9 mouse cellular contexts compared by ENCODE assay signal in the genomic region with DNA sequence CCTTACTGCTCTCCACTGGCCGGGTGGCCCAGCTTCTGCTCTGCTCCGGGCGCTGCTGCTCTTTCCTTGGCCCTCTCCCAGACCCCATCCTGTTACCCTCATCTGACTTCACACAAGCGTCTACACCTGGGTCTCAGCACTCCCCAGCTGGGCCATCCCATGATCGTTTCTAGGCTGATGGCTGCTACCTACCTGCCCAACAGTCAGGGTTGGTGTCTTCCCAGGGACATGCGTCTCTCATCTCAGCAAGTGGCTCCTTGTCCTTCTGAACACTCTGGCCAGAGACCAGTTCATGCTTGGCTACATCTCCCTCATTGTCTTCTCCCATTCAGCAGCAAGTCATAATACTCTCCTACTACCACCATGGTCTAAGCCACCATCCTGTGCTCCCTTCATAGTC. TPM values are rescaled to one million over a fixed set of nuclear protein-coding genes. Genes with fewer than 3 reads are reported as not detected.
DNase-seq lines count a peak whose midpoint lies in the region; ATAC-seq lines count a peak whose summit lies in the region.
"Had no signal": no experiment of that assay in that cellular context is flagged by ENCODE, and none has a peak within 500 bp of the region (broad histone marks: within the 10 kb centered on the region; RNA-seq: fewer than 3 reads in every experiment).

No protein-coding gene starts in this region.

- H3K9me3 ChIP-seq in heart, embryonic 12.5 days (replicated peaks) = peaks cover 5% of the 10 kb centered on the region; the same call in 1 of the 2 replicates
- H3K9me3 ChIP-seq in heart, embryonic 16.5 days (replicated peaks; ENCODE audit: control insufficient read depth, low read length) = 0 out of 2 replicates have a peak, but pooled peaks cover 3% of the 10 kb centered on the region

- no peaks in the 10 kb centered on the region for H3K79me2 ChIP-seq in macrophage (ENCODE audit: inconsistent target)

- peak overlapping the region; percentile 4; the same call in 1 of the 2 replicates for H3K9ac ChIP-seq in heart, embryonic 12.5 days
- H3K9ac ChIP-seq in heart, embryonic 16.5 days (ENCODE audit: low read length) = no peak overlapping the region; the same call in 1 of the 2 replicates

- intact Hi-C loops in heart, postnatal 36 days (cut with DNase I) = loop anchor here (2.0 to 5.0 kb wide), 2 partner anchors 97 to 193 kb away; partner anchors contain the start of gene Men1

- no peak overlapping the region for H3K27ac ChIP-seq in heart, embryonic 12.5 days (ENCODE audit: poor library complexity, severe bottlenecking)
- no peak overlapping the region for H3K27ac ChIP-seq in heart, embryonic 16.5 days (ENCODE audit: low read length)
- no peak overlapping the region for H3K27ac ChIP-seq in macrophage

- WGBS in heart, embryonic 12.5 days = 92% methylated on average over 6 of the region's 6 CpGs
- WGBS in heart, embryonic 16.5 days = 93% methylated on average over 6 of the region's 6 CpGs
- 92% methylated on average over 6 of the region's 6 CpGs for WGBS in macrophage (ENCODE audit: missing documents)

- H3K27me3 ChIP-seq in heart, embryonic 12.5 days (replicated peaks) = no peaks in the 10 kb centered on the region
- no peaks in the 10 kb centered on the region for H3K27me3 ChIP-seq in heart, embryonic 16.5 days (ENCODE audit: control insufficient read depth, insufficient read depth, low read length)

- H3K4me1 ChIP-seq in heart, embryonic 12.5 days (replicated peaks) = peaks cover 12% of the 10 kb centered on the region; the same call in 1 of the 2 replicates
- peaks cover 6% of the 10 kb centered on the region; the same call in 1 of the 2 replicates for H3K4me1 ChIP-seq in heart, embryonic 16.5 days (ENCODE audit: control insufficient read depth, insufficient read depth, low read length)

- DNase-seq in heart, postnatal 36 days = no peak
- peak; percentile 40 for DNase-seq in brain, adult 2 months (ENCODE audit: low read depth, low spot score)
- no peak for DNase-seq in frontal cortex, postnatal 14 days (ENCODE audit: low spot score in 2 of 2)
- no peak for DNase-seq in left cerebral cortex, adult 9 months (ENCODE audit: low spot score in 2 of 2)
- no peak for DNase-seq in thymus, postnatal 0 days (ENCODE audit: low spot score)

- peaks cover 27% of the 10 kb centered on the region for H3K36me3 ChIP-seq in heart, embryonic 12.5 days
- H3K36me3 ChIP-seq in heart, embryonic 16.5 days (ENCODE audit: control insufficient read depth, insufficient read depth) = no peaks in the 10 kb centered on the region
- no peaks in the 10 kb centered on the region for H3K36me3 ChIP-seq in macrophage (ENCODE audit: inconsistent target)

- peak overlapping the region; percentile 80 for H3K4me2 ChIP-seq in heart, embryonic 12.5 days
- peak overlapping the region; percentile 89 for H3K4me2 ChIP-seq in heart, embryonic 16.5 days (ENCODE audit: low read depth, low read length)

- peak overlapping the region; percentile 74 for H3K4me3 ChIP-seq in heart, embryonic 12.5 days
- no peak overlapping the region for H3K4me3 ChIP-seq in heart, embryonic 16.5 days (ENCODE audit: low read length)
- peak overlapping the region; percentile 49; the same call in 1 of the 2 replicates for H3K4me3 ChIP-seq in macrophage (ENCODE audit: inconsistent target)

- no peak for ATAC-seq in heart, embryonic 12.5 days (ENCODE audit: insufficient number of reproducible peaks, low FRiP score)
- ATAC-seq in heart, embryonic 16.5 days (replicated peaks; ENCODE audit: extremely low read depth, insufficient read depth, low FRiP score) = no peak

RNA-seq across cellular contexts. Expression of gene Batf2, which starts 1.1 kb away (rescaled TPM):
- 0.14 TPM in 1 of 2 replicates, not detected in the other for polyA plus RNA-seq in heart, embryonic 12.5 days (2016; fragmentation: Nextera tagmentation; extraction: Ambion mirVana)
- total RNA-seq in heart, postnatal 36 days (2021) = under 1 TPM; 0.69 to 0.89 TPM
- polyA plus RNA-seq in heart, embryonic 16.5 days (2015; fragmentation: Nextera tagmentation; extraction: Ambion mirVana) = 0.11 TPM in 1 of 2 replicates, not detected in the other
- 100 to 1,000 TPM in 9 of 26 experiments, 10 to 100 TPM in 14, 1 to 10 TPM in 3; 5.2 to 320 (median 58.7) TPM for total RNA-seq in macrophage (2018; cell fraction: chromatin; rRNA removed)
- 10 to 100 TPM in 14 of 26 experiments, 1 to 10 TPM in 12; 6.7 to 97.4 (median 34.2) TPM for total RNA-seq in macrophage (2018; cell fraction: cytosol; rRNA removed)
- total RNA-seq in macrophage (2018; cell fraction: nucleus; rRNA removed) = 100 to 1,000 TPM in 12 of 26 experiments, 10 to 100 TPM in 14; 10.4 to 414 (median 73.6) TPM
- polyA plus RNA-seq in macrophage (2018) = 5.7 to 15.6 TPM (median 5.9 TPM) in 3 replicates
- polyA plus RNA-seq in thymus, postnatal 0 days (2015; fragmentation: Nextera tagmentation; extraction: Ambion mirVana) = 0.48 and 0.57 TPM in 2 replicates
- total RNA-seq: CH12.LX had no signal

RNA-seq across cellular contexts. Expression of gene Arl2, which starts 1.6 kb away (rescaled TPM):
- polyA plus RNA-seq in heart, embryonic 12.5 days (2016; fragmentation: Nextera tagmentation; extraction: Ambion mirVana) = 71.5 and 73.9 TPM in 2 replicates
- 10 to 100 TPM; 57.7 to 67.5 TPM for total RNA-seq in heart, postnatal 36 days (2021)
- polyA plus RNA-seq in heart, embryonic 16.5 days (2015; fragmentation: Nextera tagmentation; extraction: Ambion mirVana) = 77.2 and 84.5 TPM in 2 replicates
- 10 to 100 TPM in 14 of 26 experiments, 1 to 10 TPM in 12; 2.8 to 27.5 (median 11.5) TPM for total RNA-seq in macrophage (2018; cell fraction: chromatin; rRNA removed)
- 10 to 100 TPM; 19.4 to 37.0 (median 25.7) TPM for total RNA-seq in macrophage (2018; cell fraction: cytosol; rRNA removed)
- total RNA-seq in macrophage (2018; cell fraction: nucleus; rRNA removed) = 10 to 100 TPM in 18 of 26 experiments, 1 to 10 TPM in 8; 5.3 to 30.1 (median 12.5) TPM
- 24.6 to 32.9 TPM (median 27.4 TPM) in 3 replicates for polyA plus RNA-seq in macrophage (2018)
- polyA plus RNA-seq in thymus, postnatal 0 days (2015; fragmentation: Nextera tagmentation; extraction: Ambion mirVana) = 57.2 and 57.4 TPM in 2 replicates

RNA-seq across cellular contexts. Expression of gene Snx15, which starts 11.6 kb away (rescaled TPM):
- polyA plus RNA-seq in heart, embryonic 12.5 days (2016; fragmentation: Nextera tagmentation; extraction: Ambion mirVana) = 20.9 and 21.2 TPM in 2 replicates
- 10 to 100 TPM; 12.8 to 13.3 TPM for total RNA-seq in heart, postnatal 36 days (2021)
- polyA plus RNA-seq in heart, embryonic 16.5 days (2015; fragmentation: Nextera tagmentation; extraction: Ambion mirVana) = 20.5 and 25.1 TPM in 2 replicates
- 10 to 100 TPM in 24 of 26 experiments, 1 to 10 TPM in 2; 5.6 to 97.0 (median 55.0) TPM for total RNA-seq in macrophage (2018; cell fraction: chromatin; rRNA removed)
- 10 to 100 TPM; 24.8 to 48.8 (median 38.4) TPM for total RNA-seq in macrophage (2018; cell fraction: cytosol; rRNA removed)
- total RNA-seq in macrophage (2018; cell fraction: nucleus; rRNA removed) = 10 to 100 TPM in 25 of 26 experiments, 1 to 10 TPM in 1; 9.1 to 77.4 (median 46.5) TPM
- 28.8 to 41.8 TPM (median 33.8 TPM) in 3 replicates for polyA plus RNA-seq in macrophage (2018)
- 31.2 and 34.8 TPM in 2 replicates for polyA plus RNA-seq in thymus, postnatal 0 days (2015; fragmentation: Nextera tagmentation; extraction: Ambion mirVana)

RNA-seq across cellular contexts. Expression of gene Sac3d1, which starts 21.3 kb away (rescaled TPM):
- polyA plus RNA-seq in heart, embryonic 12.5 days (2016; fragmentation: Nextera tagmentation; extraction: Ambion mirVana) = 35.2 and 35.9 TPM in 2 replicates
- 1 to 10 TPM; 8.5 to 8.8 TPM for total RNA-seq in heart, postnatal 36 days (2021)
- 32.3 and 33.9 TPM in 2 replicates for polyA plus RNA-seq in heart, embryonic 16.5 days (2015; fragmentation: Nextera tagmentation; extraction: Ambion mirVana)
- total RNA-seq in macrophage (2018; cell fraction: chromatin; rRNA removed) = 1 to 10 TPM in 25 of 26 experiments, under 1 TPM in 1; 0.80 to 6.3 (median 1.7) TPM
- 1 to 10 TPM; 4.5 to 9.3 (median 7.0) TPM for total RNA-seq in macrophage (2018; cell fraction: cytosol; rRNA removed)
- 1 to 10 TPM; 1.2 to 5.4 (median 3.5) TPM for total RNA-seq in macrophage (2018; cell fraction: nucleus; rRNA removed)
- 1.4 to 11.0 TPM (median 6.6 TPM) in 3 replicates for polyA plus RNA-seq in macrophage (2018)
- polyA plus RNA-seq in thymus, postnatal 0 days (2015; fragmentation: Nextera tagmentation; extraction: Ambion mirVana) = 46.4 and 48.5 TPM in 2 replicates

RNA-seq across cellular contexts. Expression of gene Naaladl1, which starts 34.1 kb away (rescaled TPM):
- 0.22 TPM in 2 replicates for polyA plus RNA-seq in heart, embryonic 12.5 days (2016; fragmentation: Nextera tagmentation; extraction: Ambion mirVana)
- not detected for total RNA-seq in heart, postnatal 36 days (2021)
- 0.27 and 3.9 TPM in 2 replicates for polyA plus RNA-seq in heart, embryonic 16.5 days (2015; fragmentation: Nextera tagmentation; extraction: Ambion mirVana)
- total RNA-seq in macrophage (2018; cell fraction: chromatin; rRNA removed) = 1 to 10 TPM in 1 of 26 experiments, under 1 TPM in 18, not detected in 7; 0.25 to 1.1 (median 0.44) TPM
- not detected for total RNA-seq in macrophage (2018; cell fraction: cytosol; rRNA removed)
- under 1 TPM in 7 of 26 experiments, not detected in 19; 0.20 to 0.69 (median 0.28) TPM for total RNA-seq in macrophage (2018; cell fraction: nucleus; rRNA removed)
- polyA plus RNA-seq in macrophage (2018) = not detected in 3 replicates
- 0.06 and 0.10 TPM in 2 replicates for polyA plus RNA-seq in thymus, postnatal 0 days (2015; fragmentation: Nextera tagmentation; extraction: Ambion mirVana)
